Mouse (Mus musculus): ENCODE results near the gene R3hdm1.
"Not testable (repeated sequence)": the region's sequence is repeated elsewhere in the genome, so short reads cannot be mapped to it uniquely, and the experiment has no call there.

Gene R3hdm1

GRCm38 (mm10) chr1:128243627-128243995 lies 140.5 kb downstream of the R3hdm1 start, which contains the start of gene Ubxn4:
Gene Ubxn4 (plus strand): TSS chr1:128243964.
- Histone ChIP-seq H3K9me3 (ENCODE audit: low read length) (no peaks in the 10 kb centered on the region), H3K36me3 (ENCODE audit: insufficient read depth, low read length) (0 out of 2 replicates have a peak, but pooled peaks cover 7% of the 10 kb centered on the region), H3K4me1 (replicated peaks; ENCODE audit: low read depth, low read length) (peaks cover 13% of the 10 kb centered on the region), H3K4me3 (replicated peaks; ENCODE audit: low read length) (peak within 1 kb of the TSS; percentile 87), H3K27me3 (ENCODE audit: insufficient read depth, low read length) (no peaks in the 10 kb centered on the region)
- TF ChIP-seq POU5F1 (IDR thresholded peaks at IDR 0.05; ENCODE audit: borderline replicate concordance, low read length) (no peak), NANOG (IDR thresholded peaks at IDR 0.05; ENCODE audit: borderline replicate concordance, low read length) (no peak), CTCF (conservative IDR thresholded peaks at IDR 0.05; ENCODE audit: low read length) (no peak)

- Histone ChIP-seq H3K4me1 (replicated peaks; ENCODE audit: low read depth, low read length) (peaks cover 13% of the 10 kb centered on the region), H3K9me3 (ENCODE audit: low read length) (no peaks in the 10 kb centered on the region), H3K36me3 (ENCODE audit: insufficient read depth, low read length) (0 out of 2 replicates have a peak, but pooled peaks cover 3% of the 10 kb centered on the region), H3K27me3 (ENCODE audit: insufficient read depth, low read length) (no peaks in the 10 kb centered on the region), H3K4me3 (replicated peaks; ENCODE audit: low read length) (peak overlapping the region; percentile 87)
- TF ChIP-seq NANOG (IDR thresholded peaks at IDR 0.05; ENCODE audit: borderline replicate concordance, low read length) = no peak
- TF ChIP-seq POU5F1 (IDR thresholded peaks at IDR 0.05; ENCODE audit: borderline replicate concordance, low read length) = no peak
- no peak for TF ChIP-seq CTCF (conservative IDR thresholded peaks at IDR 0.05; ENCODE audit: low read length)
Observed at GRCm38 (mm10) chr1:128243996-128244726, 141.1 kb downstream of the R3hdm1 start.

GRCm38 (mm10) chr1:128244727-128245355 lies 141.7 kb downstream of the R3hdm1 start:
- Histone ChIP-seq H3K36me3 (ENCODE audit: insufficient read depth, low read length) (no peaks in the 10 kb centered on the region), H3K4me3 (replicated peaks; ENCODE audit: low read length) (peak overlapping the region; percentile 87), H3K4me1 (replicated peaks; ENCODE audit: low read depth, low read length) (peaks cover 13% of the 10 kb centered on the region), H3K9me3 (ENCODE audit: low read length) (no peaks in the 10 kb centered on the region), H3K27me3 (ENCODE audit: insufficient read depth, low read length) (no peaks in the 10 kb centered on the region)
- TF ChIP-seq NANOG (IDR thresholded peaks at IDR 0.05; ENCODE audit: borderline replicate concordance, low read length) = no peak
- TF ChIP-seq POU5F1 (IDR thresholded peaks at IDR 0.05; ENCODE audit: borderline replicate concordance, low read length) = no peak
- TF ChIP-seq CTCF (conservative IDR thresholded peaks at IDR 0.05; ENCODE audit: low read length) = no peak

DNA sequence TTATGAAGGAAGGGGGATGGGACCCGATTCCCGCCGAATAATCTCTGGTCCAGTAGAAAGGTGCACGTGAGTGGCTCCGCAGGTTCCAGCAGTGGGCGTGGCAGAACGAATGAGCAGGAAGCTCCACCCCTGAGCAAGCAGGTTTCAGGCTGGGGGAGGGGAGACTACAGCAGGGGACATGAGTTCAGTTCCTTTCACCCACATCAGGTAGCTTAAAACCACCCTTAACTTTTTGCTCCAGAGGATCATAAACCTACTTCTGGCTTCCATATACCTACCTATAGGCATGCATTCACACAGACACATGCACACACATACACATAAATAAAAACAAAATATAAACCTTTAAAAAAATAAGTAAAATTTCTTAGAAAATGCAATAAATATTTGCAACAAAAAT lies 164.0 kb downstream of the R3hdm1 start:
- not testable (repeated sequence) for H3K4me3 ChIP-seq (replicated peaks; ENCODE audit: low read length); H3K9me3 ChIP-seq (ENCODE audit: low read length); H3K27me3 ChIP-seq (ENCODE audit: insufficient read depth, low read length)
- Histone ChIP-seq H3K4me1 (replicated peaks; ENCODE audit: low read depth, low read length) (peaks cover 22% of the 10 kb centered on the region), H3K36me3 (ENCODE audit: insufficient read depth, low read length) (peaks cover 57% of the 10 kb centered on the region)

GRCm38 (mm10) chr1:128270731-128271130 lies 167.6 kb downstream of the R3hdm1 start:
- no peak overlapping the region for H3K4me3 ChIP-seq (replicated peaks; ENCODE audit: low read length)
- H3K9me3 ChIP-seq (ENCODE audit: low read length) = no peaks in the 10 kb centered on the region
- no peaks in the 10 kb centered on the region for H3K27me3 ChIP-seq (ENCODE audit: insufficient read depth, low read length)
- H3K36me3 ChIP-seq (ENCODE audit: insufficient read depth, low read length) = peaks cover 69% of the 10 kb centered on the region
- H3K4me1 ChIP-seq (replicated peaks; ENCODE audit: low read depth, low read length) = peaks cover 22% of the 10 kb centered on the region
- TF ChIP-seq CTCF (conservative IDR thresholded peaks at IDR 0.05; ENCODE audit: low read length) (no peak), NANOG (IDR thresholded peaks at IDR 0.05; ENCODE audit: borderline replicate concordance, low read length) (no peak), POU5F1 (IDR thresholded peaks at IDR 0.05; ENCODE audit: borderline replicate concordance, low read length) (no peak)

GRCm38 (mm10) chr1:128275908-128276307 lies 172.8 kb downstream of the R3hdm1 start:
- TF ChIP-seq NANOG (IDR thresholded peaks at IDR 0.05; ENCODE audit: borderline replicate concordance, low read length) (no peak), CTCF (conservative IDR thresholded peaks at IDR 0.05; ENCODE audit: low read length) (no peak)

GRCm38 (mm10) chr1:128278563-128278962 lies 175.5 kb downstream of the R3hdm1 start:
- TF ChIP-seq CTCF (conservative IDR thresholded peaks at IDR 0.05; ENCODE audit: low read length) = no peak
- no peak for TF ChIP-seq NANOG (IDR thresholded peaks at IDR 0.05; ENCODE audit: borderline replicate concordance, low read length)
- TF ChIP-seq POU5F1 (IDR thresholded peaks at IDR 0.05; ENCODE audit: borderline replicate concordance, low read length) = no peak
- peaks cover 5% of the 10 kb centered on the region; the same call in 1 of the 2 replicates for H3K4me1 ChIP-seq (replicated peaks; ENCODE audit: low read depth, low read length)
- H3K36me3 ChIP-seq (ENCODE audit: insufficient read depth, low read length) = peaks cover 52% of the 10 kb centered on the region
- H3K4me3 ChIP-seq (replicated peaks; ENCODE audit: low read length) = no peak overlapping the region
- no peaks in the 10 kb centered on the region for H3K9me3 ChIP-seq (ENCODE audit: low read length)
- no peaks in the 10 kb centered on the region for H3K27me3 ChIP-seq (ENCODE audit: insufficient read depth, low read length)

More at GRCm38 (mm10) chr1:128275908-128276307, 172.8 kb downstream of the R3hdm1 start:
- Histone ChIP-seq H3K9me3 (ENCODE audit: low read length) (no peaks in the 10 kb centered on the region), H3K27me3 (ENCODE audit: insufficient read depth, low read length) (no peaks in the 10 kb centered on the region), H3K36me3 (ENCODE audit: insufficient read depth, low read length) (peaks cover 62% of the 10 kb centered on the region), H3K4me3 (replicated peaks; ENCODE audit: low read length) (no peak overlapping the region), H3K4me1 (replicated peaks; ENCODE audit: low read depth, low read length) (peaks cover 5% of the 10 kb centered on the region; the same call in 1 of the 2 replicates)

DNA sequence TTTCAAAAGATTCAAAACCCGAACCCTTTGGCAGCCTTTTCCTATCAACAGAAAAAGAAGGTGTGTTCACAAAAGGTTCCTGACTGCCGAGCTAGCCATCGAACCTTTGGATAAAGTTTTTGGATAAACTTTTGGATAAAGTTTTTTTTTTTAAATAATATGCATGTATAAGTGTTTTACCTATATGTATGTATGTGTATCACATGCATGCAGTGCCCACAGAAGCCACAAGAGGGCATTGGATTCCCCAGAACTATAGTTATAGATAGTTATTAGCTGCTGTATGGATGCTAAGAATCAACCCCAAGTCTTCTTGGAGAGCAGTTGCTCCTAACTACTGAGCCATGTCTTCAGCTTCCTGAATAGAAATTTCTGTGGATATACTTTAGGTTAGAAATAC lies 178.7 kb downstream of the R3hdm1 start:
- no peaks in the 10 kb centered on the region for H3K9me3 ChIP-seq (ENCODE audit: low read length)
- H3K4me1 ChIP-seq (replicated peaks; ENCODE audit: low read depth, low read length) = peaks cover 16% of the 10 kb centered on the region
- H3K4me3 ChIP-seq (replicated peaks; ENCODE audit: low read length) = no peak overlapping the region
- peaks cover 20% of the 10 kb centered on the region for H3K36me3 ChIP-seq (ENCODE audit: insufficient read depth, low read length)
- TF ChIP-seq CTCF (conservative IDR thresholded peaks at IDR 0.05; ENCODE audit: low read length) (peak; percentile 59), NANOG (IDR thresholded peaks at IDR 0.05; ENCODE audit: borderline replicate concordance, low read length) (no peak)
- peaks cover 7% of the 10 kb centered on the region; the same call in 1 of the 2 replicates for H3K27me3 ChIP-seq (ENCODE audit: insufficient read depth, low read length)
